Mouse (Mus musculus): ENCODE measurements around the gene Noc3l.

The Noc3l gene

GRCm38 (mm10) chr19:38818766-38819426 is at the start of gene Noc3l:
Gene Noc3l (minus strand): TSS chr19:38819237.
- DNase-seq (ENCODE audit: low read depth, low spot score): peak; percentile 95

GRCm38 (mm10) chr19:38862523-38862922 is 43.5 kb upstream of the Noc3l start:
- DNase-seq (ENCODE audit: low read depth, low spot score): no peak

GRCm38 (mm10) chr19:38858224-38858623 is 39.2 kb upstream of the Noc3l start:
- DNase-seq (ENCODE audit: low read depth, low spot score): no peak

GRCm38 (mm10) chr19:38846373-38846772 is 27.3 kb upstream of the Noc3l start:
- DNase-seq (ENCODE audit: low read depth, low spot score): no peak

GRCm38 (mm10) chr19:38844817-38845216 is 25.8 kb upstream of the Noc3l start:
- no peak for DNase-seq (ENCODE audit: low read depth, low spot score)

GRCm38 (mm10) chr19:38837171-38837641 is 18.2 kb upstream of the Noc3l start:
- DNase-seq (ENCODE audit: low read depth, low spot score): peak; percentile 43

- peak; percentile 88 for DNase-seq (ENCODE audit: low read depth, low spot score)
Measured at GRCm38 (mm10) chr19:38836438-38837170, 17.6 kb upstream of the Noc3l start, which contains the start of gene Tbc1d12. Gene Tbc1d12 (plus strand): TSS chr19:38836579.

- DNase-seq (ENCODE audit: low read depth, low spot score): no peak
Measured at GRCm38 (mm10) chr19:38836084-38836437, 17.0 kb upstream of the Noc3l start.

GRCm38 (mm10) chr19:38833224-38833623 is 14.2 kb upstream of the Noc3l start:
- DNase-seq (ENCODE audit: low read depth, low spot score): no peak

- no peak for DNase-seq (ENCODE audit: low read depth, low spot score)
Measured at GRCm38 (mm10) chr19:38820186-38820804, 1.3 kb upstream of the Noc3l start.

GRCm38 (mm10) chr19:38819427-38819802 is 378 bp upstream of the Noc3l start:
- DNase-seq (ENCODE audit: low read depth, low spot score): no peak

GRCm38 (mm10) chr19:38818191-38818590 is 846 bp downstream of the Noc3l start:
- no peak for DNase-seq (ENCODE audit: low read depth, low spot score)

- DNase-seq (ENCODE audit: low read depth, low spot score): no peak
Measured at GRCm38 (mm10) chr19:38798801-38799200, 20.2 kb downstream of the Noc3l start.

- no peak for DNase-seq (ENCODE audit: low read depth, low spot score)
Measured at GRCm38 (mm10) chr19:38798291-38798690, 20.7 kb downstream of the Noc3l start.

- DNase-seq (ENCODE audit: low read depth, low spot score): no peak
Measured at GRCm38 (mm10) chr19:38796546-38796945, 22.5 kb downstream of the Noc3l start.

GRCm38 (mm10) chr19:38793563-38794045 is 25.4 kb downstream of the Noc3l start:
- DNase-seq (ENCODE audit: low read depth, low spot score): no peak

GRCm38 (mm10) chr19:38787756-38788155 is 31.3 kb downstream of the Noc3l start:
- no peak for DNase-seq (ENCODE audit: low read depth, low spot score)

GRCm38 (mm10) chr19:38783542-38783941 is 35.5 kb downstream of the Noc3l start:
- DNase-seq (ENCODE audit: low read depth, low spot score): no peak

- DNase-seq (ENCODE audit: low read depth, low spot score): no peak
Measured at GRCm38 (mm10) chr19:38778805-38779204, 40.2 kb downstream of the Noc3l start.

- DNase-seq (ENCODE audit: low read depth, low spot score): peak; percentile 47
Measured at GRCm38 (mm10) chr19:38775548-38775947, 43.5 kb downstream of the Noc3l start.

GRCm38 (mm10) chr19:38766306-38766705 is 52.7 kb downstream of the Noc3l start:
- DNase-seq (ENCODE audit: low read depth, low spot score): no peak

- no peak for DNase-seq (ENCODE audit: low read depth, low spot score)
Measured at GRCm38 (mm10) chr19:38760441-38760840, 58.6 kb downstream of the Noc3l start.
